Mouse (Mus musculus): ENCODE data around the gene Olfr988. TPM values are rescaled to one million over a fixed set of nuclear protein-coding genes. Genes with fewer than 3 reads are reported as not detected.

Gene Olfr988
- not detected for polyA plus RNA-seq (2017; shearing (Covaris generic))

GRCm38 (mm10) chr2:85363127-85363526, at the start of gene Olfr988:
Gene Olfr988, minus strand, starts transcription at chr2:85363227.

GRCm38 (mm10) chr2:85409369-85409768, 46.3 kb upstream of the Olfr988 start, which contains the start of gene Olfr992:
Gene Olfr992, minus strand, starts transcription at chr2:85409469.

GRCm38 (mm10) chr2:85339215-85339614, 23.8 kb downstream of the Olfr988 start, which contains the start of gene Olfr987:
Gene Olfr987, minus strand, starts transcription at chr2:85339315.

Other genes starting within 250 kb of the Olfr988 start
- not detected for gene Aplnr, start 227.0 kb downstream of the Olfr988 start, polyA plus RNA-seq (2017; shearing (Covaris generic))
- not detected for gene Lrrc55, start 166.0 kb downstream of the Olfr988 start, polyA plus RNA-seq (2017; shearing (Covaris generic))
- not detected for gene Olfr987, start 23.9 kb downstream of the Olfr988 start, polyA plus RNA-seq (2017; shearing (Covaris generic))
- gene Olfr992, start 46.2 kb upstream of the Olfr988 start, polyA plus RNA-seq (2017; shearing (Covaris generic)) = not detected
- not detected for gene Olfr993, start 51.6 kb upstream of the Olfr988 start, polyA plus RNA-seq (2017; shearing (Covaris generic))
- gene Olfr994, start 73.2 kb upstream of the Olfr988 start, polyA plus RNA-seq (2017; shearing (Covaris generic)) = not detected
- not detected for gene Olfr995, start 80.4 kb upstream of the Olfr988 start, polyA plus RNA-seq (2017; shearing (Covaris generic))
- not detected for gene 4833423E24Rik, start 155.8 kb upstream of the Olfr988 start, polyA plus RNA-seq (2017; shearing (Covaris generic))
- not detected for gene Olfr996, start 216.0 kb upstream of the Olfr988 start, polyA plus RNA-seq (2017; shearing (Covaris generic))
- gene Olfr998, start 225.7 kb upstream of the Olfr988 start, polyA plus RNA-seq (2017; shearing (Covaris generic)) = not detected
- gene Olfr1000, start 248.7 kb upstream of the Olfr988 start, polyA plus RNA-seq (2017; shearing (Covaris generic)) = not detected

All from effector memory CD4-positive, alpha-beta T cell, adult 5 months (primary cell).